Mouse (Mus musculus): ENCODE results near the gene Krt80. TPM values are rescaled to one million over a fixed set of nuclear protein-coding genes. Genes with fewer than 3 reads are reported as not detected.
"Not testable (repeated sequence)": the region's sequence is repeated elsewhere in the genome, so short reads cannot be mapped to it uniquely, and the experiment has no call there.

Gene Krt80
- polyA plus RNA-seq, 1 experiment from 2014 or later: not detected

GRCm38 (mm10) chr15:101333648-101334047 is 36.3 kb downstream of the Krt80 start:
- Histone ChIP-seq H3K4me3 (ENCODE audit: low read depth, low read length) (no peak overlapping the region), H3K9me3 (ENCODE audit: control insufficient read depth, low read length) (no peaks in the 10 kb centered on the region), H3K27me3 (ENCODE audit: control insufficient read depth, insufficient read depth, low read length) (no peaks in the 10 kb centered on the region), H3K4me2 (no peak overlapping the region), H3K36me3 (ENCODE audit: control insufficient read depth, insufficient read depth, low read length) (no peaks in the 10 kb centered on the region), H3K27ac (ENCODE audit: low read depth, low read length) (no peak overlapping the region), H3K9ac (ENCODE audit: low read length) (no peak overlapping the region), H3K4me1 (ENCODE audit: control insufficient read depth, insufficient read depth, low read length) (no peaks in the 10 kb centered on the region)
- DNase-seq (ENCODE audit: low spot score, missing footprints): peak; percentile 82
- 58% methylated on average over 4 of the region's 4 CpGs for WGBS
- ATAC-seq (ENCODE audit: low FRiP score): no peak

GRCm38 (mm10) chr15:101333165-101333564 is 36.8 kb downstream of the Krt80 start:
- 41% methylated on average over 1 of the region's 1 CpGs for WGBS
- no peak overlapping the region for H3K4me3 ChIP-seq (ENCODE audit: low read depth, low read length)
- no peaks in the 10 kb centered on the region for H3K9me3 ChIP-seq (ENCODE audit: control insufficient read depth, low read length)
- no peak overlapping the region for H3K9ac ChIP-seq (ENCODE audit: low read length)
- H3K4me1 ChIP-seq (ENCODE audit: control insufficient read depth, insufficient read depth, low read length): no peaks in the 10 kb centered on the region
- ATAC-seq (ENCODE audit: low FRiP score) (no peak), DNase-seq (ENCODE audit: low spot score, missing footprints) (no peak)
- H3K36me3 ChIP-seq (ENCODE audit: control insufficient read depth, insufficient read depth, low read length): no peaks in the 10 kb centered on the region
- H3K27ac ChIP-seq (ENCODE audit: low read depth, low read length): no peak overlapping the region
- no peak overlapping the region for H3K4me2 ChIP-seq
- no peaks in the 10 kb centered on the region for H3K27me3 ChIP-seq (ENCODE audit: control insufficient read depth, insufficient read depth, low read length)

GRCm38 (mm10) chr15:101332370-101332769 is 37.6 kb downstream of the Krt80 start:
- ATAC-seq (ENCODE audit: low FRiP score) (no peak), DNase-seq (ENCODE audit: low spot score, missing footprints) (no peak)
- H3K4me3 ChIP-seq (ENCODE audit: low read depth, low read length): no peak overlapping the region
- H3K9me3 ChIP-seq (ENCODE audit: control insufficient read depth, low read length): no peaks in the 10 kb centered on the region
- no peak overlapping the region for H3K4me2 ChIP-seq
- H3K36me3 ChIP-seq (ENCODE audit: control insufficient read depth, insufficient read depth, low read length): no peaks in the 10 kb centered on the region
- no peak overlapping the region for H3K27ac ChIP-seq (ENCODE audit: low read depth, low read length)
- 66% methylated on average over 4 of the region's 4 CpGs for WGBS
- no peaks in the 10 kb centered on the region for H3K27me3 ChIP-seq (ENCODE audit: control insufficient read depth, insufficient read depth, low read length)
- no peak overlapping the region for H3K9ac ChIP-seq (ENCODE audit: low read length)
- H3K4me1 ChIP-seq (ENCODE audit: control insufficient read depth, insufficient read depth, low read length): no peaks in the 10 kb centered on the region

- no peak for ATAC-seq (ENCODE audit: low FRiP score)
- no peaks in the 10 kb centered on the region for H3K4me1 ChIP-seq (ENCODE audit: control insufficient read depth, insufficient read depth, low read length)
- DNase-seq (ENCODE audit: low spot score, missing footprints): peak; percentile 31
- H3K9ac ChIP-seq (ENCODE audit: low read length): no peak overlapping the region
- no peak overlapping the region for H3K4me2 ChIP-seq
- H3K36me3 ChIP-seq (ENCODE audit: control insufficient read depth, insufficient read depth, low read length): no peaks in the 10 kb centered on the region
- H3K4me3 ChIP-seq (ENCODE audit: low read depth, low read length): no peak overlapping the region
- H3K27me3 ChIP-seq (ENCODE audit: control insufficient read depth, insufficient read depth, low read length): no peaks in the 10 kb centered on the region
- H3K9me3 ChIP-seq (ENCODE audit: control insufficient read depth, low read length): no peaks in the 10 kb centered on the region
- WGBS: 77% methylated on average over 4 of the region's 4 CpGs
- H3K27ac ChIP-seq (ENCODE audit: low read depth, low read length): no peak overlapping the region
Observed at GRCm38 (mm10) chr15:101331090-101331489, 38.9 kb downstream of the Krt80 start.

GRCm38 (mm10) chr15:101329564-101329892 is 40.4 kb downstream of the Krt80 start:
- no peak for ATAC-seq (ENCODE audit: low FRiP score)
- 67% methylated on average over 3 of the region's 3 CpGs for WGBS

GRCm38 (mm10) chr15:101328876-101329563 is 40.9 kb downstream of the Krt80 start:
- ATAC-seq (ENCODE audit: low FRiP score) (no peak), DNase-seq (ENCODE audit: low spot score, missing footprints) (peak; percentile 75)
- Histone ChIP-seq H3K36me3 (ENCODE audit: control insufficient read depth, insufficient read depth, low read length) (no peaks in the 10 kb centered on the region), H3K27me3 (ENCODE audit: control insufficient read depth, insufficient read depth, low read length) (no peaks in the 10 kb centered on the region), H3K9ac (ENCODE audit: low read length) (no peak overlapping the region), H3K4me1 (ENCODE audit: control insufficient read depth, insufficient read depth, low read length) (no peaks in the 10 kb centered on the region), H3K9me3 (ENCODE audit: control insufficient read depth, low read length) (no peaks in the 10 kb centered on the region), H3K27ac (ENCODE audit: low read depth, low read length) (no peak overlapping the region), H3K4me3 (ENCODE audit: low read depth, low read length) (no peak overlapping the region), H3K4me2 (no peak overlapping the region)
- WGBS: 64% methylated on average over 3 of the region's 3 CpGs

More at GRCm38 (mm10) chr15:101329564-101329892, 40.4 kb downstream of the Krt80 start:
- Histone ChIP-seq H3K36me3 (ENCODE audit: control insufficient read depth, insufficient read depth, low read length) (no peaks in the 10 kb centered on the region), H3K4me3 (ENCODE audit: low read depth, low read length) (no peak overlapping the region), H3K4me1 (ENCODE audit: control insufficient read depth, insufficient read depth, low read length) (no peaks in the 10 kb centered on the region), H3K27me3 (ENCODE audit: control insufficient read depth, insufficient read depth, low read length) (no peaks in the 10 kb centered on the region), H3K9me3 (ENCODE audit: control insufficient read depth, low read length) (no peaks in the 10 kb centered on the region), H3K4me2 (no peak overlapping the region), H3K27ac (ENCODE audit: low read depth, low read length) (no peak overlapping the region), H3K9ac (ENCODE audit: low read length) (no peak overlapping the region)
- DNase-seq (ENCODE audit: low spot score, missing footprints): peak; percentile 73

- DNase-seq (ENCODE audit: low spot score, missing footprints) (peak; percentile 94), ATAC-seq (ENCODE audit: low FRiP score) (no peak; the same call in 1 of the 2 replicates)
- H3K9ac ChIP-seq (ENCODE audit: low read length): no peak overlapping the region
- H3K27ac ChIP-seq (ENCODE audit: low read depth, low read length): no peak overlapping the region
- H3K4me1 ChIP-seq (ENCODE audit: control insufficient read depth, insufficient read depth, low read length): no peaks in the 10 kb centered on the region
- H3K27me3 ChIP-seq (ENCODE audit: control insufficient read depth, insufficient read depth, low read length): no peaks in the 10 kb centered on the region
- 4% methylated on average over 6 of the region's 6 CpGs for WGBS
- H3K4me2 ChIP-seq: no peak overlapping the region
- no peaks in the 10 kb centered on the region for H3K9me3 ChIP-seq (ENCODE audit: control insufficient read depth, low read length)
- H3K4me3 ChIP-seq (ENCODE audit: low read depth, low read length): no peak overlapping the region
- H3K36me3 ChIP-seq (ENCODE audit: control insufficient read depth, insufficient read depth, low read length): no peaks in the 10 kb centered on the region
Observed at GRCm38 (mm10) chr15:101327282-101327681, 42.7 kb downstream of the Krt80 start.

GRCm38 (mm10) chr15:101325991-101326534 is 43.9 kb downstream of the Krt80 start:
- no peaks in the 10 kb centered on the region for H3K36me3 ChIP-seq (ENCODE audit: control insufficient read depth, insufficient read depth, low read length)
- no peak for DNase-seq (ENCODE audit: low spot score, missing footprints)
- H3K27me3 ChIP-seq (ENCODE audit: control insufficient read depth, insufficient read depth, low read length): no peaks in the 10 kb centered on the region
- 37% methylated on average over 10 of the region's 10 CpGs for WGBS
- H3K4me2 ChIP-seq: no peak overlapping the region
- H3K27ac ChIP-seq (ENCODE audit: low read depth, low read length): no peak overlapping the region
- no peaks in the 10 kb centered on the region for H3K9me3 ChIP-seq (ENCODE audit: control insufficient read depth, low read length)
- H3K4me1 ChIP-seq (ENCODE audit: control insufficient read depth, insufficient read depth, low read length): no peaks in the 10 kb centered on the region
- no peak overlapping the region for H3K9ac ChIP-seq (ENCODE audit: low read length)
- H3K4me3 ChIP-seq (ENCODE audit: low read depth, low read length): no peak overlapping the region
- no peak for ATAC-seq (ENCODE audit: low FRiP score)

GRCm38 (mm10) chr15:101324409-101324808 is 45.6 kb downstream of the Krt80 start:
- not testable (repeated sequence) for ATAC-seq (ENCODE audit: low FRiP score); H3K27me3 ChIP-seq (ENCODE audit: control insufficient read depth, insufficient read depth, low read length); H3K4me1 ChIP-seq (ENCODE audit: control insufficient read depth, insufficient read depth, low read length); H3K4me2 ChIP-seq; H3K36me3 ChIP-seq (ENCODE audit: control insufficient read depth, insufficient read depth, low read length); H3K9me3 ChIP-seq (ENCODE audit: control insufficient read depth, low read length); H3K4me3 ChIP-seq (ENCODE audit: low read depth, low read length); DNase-seq (ENCODE audit: low spot score, missing footprints); H3K9ac ChIP-seq (ENCODE audit: low read length); H3K27ac ChIP-seq (ENCODE audit: low read depth, low read length)
